Mouse (Mus musculus) E14TG2a.4 (cell line): ENCODE measurements around the gene Cacna1h.

ENCODE experiments used
- CTCF ChIP-seq: conservative IDR thresholded peaks from 2 replicates; pipeline ENCODE4 v1.5.1; 2014; ENCODE audit warnings: low read length
- NANOG ChIP-seq: IDR thresholded peaks from 2 replicates; pipeline ENCODE4 v1.6.1; 2014; ENCODE audit warnings: borderline replicate concordance, low read length, mixed read lengths
- POU5F1 ChIP-seq: IDR thresholded peaks from 2 replicates; pipeline ENCODE4 v1.6.1; 2014; ENCODE audit warnings: low read length, borderline replicate concordance

DNA sequence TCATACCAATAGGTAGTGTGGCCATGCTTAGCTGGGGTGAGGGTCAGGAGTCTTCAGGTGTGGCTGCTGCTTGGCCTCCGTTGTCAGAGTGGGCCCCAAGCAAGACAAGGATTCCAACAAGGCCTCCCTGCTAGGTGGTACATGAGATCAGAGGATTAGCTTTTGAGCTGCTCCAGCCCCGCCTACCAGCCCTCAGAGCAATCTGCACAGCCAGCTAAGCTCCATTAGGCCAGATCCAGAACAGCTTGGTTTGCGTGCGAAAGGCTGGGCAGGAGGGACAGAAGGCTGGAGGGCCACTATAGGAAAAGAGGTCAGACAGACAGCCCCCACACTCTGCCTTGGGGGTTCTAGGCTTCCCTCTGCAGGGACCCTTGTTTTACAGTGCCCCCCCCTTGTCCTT, 32.1 kb downstream of the Cacna1h start:
- TF ChIP-seq CTCF: no peak
- no peak for TF ChIP-seq NANOG
- no peak for TF ChIP-seq POU5F1
